Mouse (Mus musculus): ENCODE measurements around the gene Nup85. TPM values are rescaled to one million over a fixed set of nuclear protein-coding genes. Genes with fewer than 3 reads are reported as not detected.

Nup85 gene
- 83.7 and 107 TPM in 2 replicates for polyA plus RNA-seq (2014; fragmentation: Nextera tagmentation; extraction: Ambion mirVana)

GRCm38 (mm10) chr11:115564064-115564809, at the start of gene Nup85:
Gene Nup85 (plus strand): TSS chr11:115564434.
- H3K36me3 ChIP-seq (ENCODE audit: control insufficient read depth, insufficient read depth, low read length) = peaks cover 33% of the 10 kb centered on the region
- H3K9ac ChIP-seq (replicated peaks; ENCODE audit: low read length) = peak within 1 kb of the TSS; percentile 73
- no peaks in the 10 kb centered on the region for H3K27me3 ChIP-seq (ENCODE audit: control insufficient read depth, insufficient read depth, low read length)
- peak; percentile 84 for ATAC-seq (ENCODE audit: low FRiP score, low TSS enrichment)
- DNase-seq = peak; percentile 99
- peak within 1 kb of the TSS; percentile 84 for H3K27ac ChIP-seq (replicated peaks; ENCODE audit: low read depth, low read length)
- peak within 1 kb of the TSS; percentile 73 for H3K4me2 ChIP-seq (ENCODE audit: low read length)
- under 1% methylated on average over 42 of the region's 42 CpGs for WGBS
- H3K9me3 ChIP-seq (ENCODE audit: control insufficient read depth, low read length) = no peaks in the 10 kb centered on the region
- peaks cover 7% of the 10 kb centered on the region; the same call in 1 of the 2 replicates for H3K4me1 ChIP-seq (ENCODE audit: control insufficient read depth, insufficient read depth, low read length)
- peak within 1 kb of the TSS; percentile 75 for H3K4me3 ChIP-seq (replicated peaks; ENCODE audit: low read depth, low read length)

DNA sequence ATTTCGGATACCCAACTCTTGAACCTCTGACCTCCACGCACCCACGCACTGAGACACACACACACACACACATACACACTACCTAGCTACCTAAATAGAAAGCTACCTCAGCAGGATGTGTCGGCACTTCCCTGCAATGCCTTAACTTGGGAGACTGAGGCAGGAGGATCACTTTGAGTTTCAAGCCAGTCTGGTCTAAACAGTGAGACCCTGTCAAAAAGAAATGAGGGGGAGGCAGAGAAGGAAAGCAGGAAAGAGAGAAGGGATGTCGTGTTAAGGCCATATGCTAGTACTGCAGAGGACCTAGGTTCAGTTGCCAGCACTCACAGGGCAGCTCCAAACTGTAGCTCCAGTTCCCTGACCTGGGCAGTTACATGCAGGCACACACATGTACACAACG, 49.2 kb upstream of the Nup85 start:
- WGBS = 71% methylated on average over 6 of the region's 6 CpGs
- no peak for ATAC-seq (ENCODE audit: low FRiP score, low TSS enrichment)
- Histone ChIP-seq H3K9ac (replicated peaks; ENCODE audit: low read length) (no peak overlapping the region), H3K27ac (replicated peaks; ENCODE audit: low read depth, low read length) (no peak overlapping the region), H3K36me3 (ENCODE audit: control insufficient read depth, insufficient read depth, low read length) (no peaks in the 10 kb centered on the region), H3K4me3 (replicated peaks; ENCODE audit: low read depth, low read length) (no peak overlapping the region), H3K4me1 (ENCODE audit: control insufficient read depth, insufficient read depth, low read length) (peaks cover 15% of the 10 kb centered on the region), H3K27me3 (ENCODE audit: control insufficient read depth, insufficient read depth, low read length) (no peaks in the 10 kb centered on the region), H3K4me2 (ENCODE audit: low read length) (no peak overlapping the region), H3K9me3 (ENCODE audit: control insufficient read depth, low read length) (no peaks in the 10 kb centered on the region)
- no peak for DNase-seq

GRCm38 (mm10) chr11:115516942-115517341, 47.3 kb upstream of the Nup85 start:
- no peak for ATAC-seq (ENCODE audit: low FRiP score, low TSS enrichment)
- 86% methylated on average over 5 of the region's 5 CpGs for WGBS

GRCm38 (mm10) chr11:115518693-115519092, 45.5 kb upstream of the Nup85 start:
- Histone ChIP-seq H3K4me3 (replicated peaks; ENCODE audit: low read depth, low read length) (no peak overlapping the region), H3K9me3 (ENCODE audit: control insufficient read depth, low read length) (no peaks in the 10 kb centered on the region), H3K27me3 (ENCODE audit: control insufficient read depth, insufficient read depth, low read length) (no peaks in the 10 kb centered on the region), H3K4me1 (ENCODE audit: control insufficient read depth, insufficient read depth, low read length) (no peaks in the 10 kb centered on the region), H3K27ac (replicated peaks; ENCODE audit: low read depth, low read length) (no peak overlapping the region), H3K36me3 (ENCODE audit: control insufficient read depth, insufficient read depth, low read length) (peaks cover 11% of the 10 kb centered on the region), H3K4me2 (ENCODE audit: low read length) (no peak overlapping the region), H3K9ac (replicated peaks; ENCODE audit: low read length) (no peak overlapping the region)
- ATAC-seq (ENCODE audit: low FRiP score, low TSS enrichment) (no peak), DNase-seq (no peak)
- WGBS = 81% methylated on average over 9 of the region's 9 CpGs

More at GRCm38 (mm10) chr11:115516942-115517341, 47.3 kb upstream of the Nup85 start:
- no peak overlapping the region for H3K4me3 ChIP-seq (replicated peaks; ENCODE audit: low read depth, low read length)
- H3K4me1 ChIP-seq (ENCODE audit: control insufficient read depth, insufficient read depth, low read length) = no peaks in the 10 kb centered on the region
- H3K4me2 ChIP-seq (ENCODE audit: low read length) = no peak overlapping the region
- no peak for DNase-seq
- peaks cover under 1% of the 10 kb centered on the region; the same call in 1 of the 2 replicates for H3K36me3 ChIP-seq (ENCODE audit: control insufficient read depth, insufficient read depth, low read length)
- H3K27me3 ChIP-seq (ENCODE audit: control insufficient read depth, insufficient read depth, low read length) = no peaks in the 10 kb centered on the region
- H3K27ac ChIP-seq (replicated peaks; ENCODE audit: low read depth, low read length) = no peak overlapping the region
- H3K9ac ChIP-seq (replicated peaks; ENCODE audit: low read length) = no peak overlapping the region
- H3K9me3 ChIP-seq (ENCODE audit: control insufficient read depth, low read length) = no peaks in the 10 kb centered on the region

DNA sequence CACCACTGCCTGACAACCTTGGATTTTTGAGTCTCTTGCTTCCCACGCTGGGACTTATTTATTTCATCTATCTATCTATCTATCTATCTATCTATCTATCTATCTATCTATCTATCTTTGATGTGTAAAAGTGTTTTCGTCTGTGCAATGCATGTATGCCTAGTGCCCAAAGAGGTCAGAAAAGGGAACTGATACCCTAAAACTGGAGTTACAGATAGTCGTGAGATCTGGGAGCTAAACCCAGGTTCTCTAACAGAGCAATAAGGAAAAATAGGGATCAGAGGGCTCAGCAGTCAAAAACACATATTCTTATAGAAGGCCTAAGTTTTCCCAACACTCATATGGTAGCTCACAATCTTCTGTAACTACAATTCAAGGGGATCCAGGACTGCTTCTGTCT, 44.7 kb upstream of the Nup85 start:
- ATAC-seq (ENCODE audit: low FRiP score, low TSS enrichment) = no peak
- 92% methylated on average over 3 of the region's 3 CpGs for WGBS
- Histone ChIP-seq H3K9ac (replicated peaks; ENCODE audit: low read length) (no peak overlapping the region), H3K27me3 (ENCODE audit: control insufficient read depth, insufficient read depth, low read length) (no peaks in the 10 kb centered on the region), H3K4me2 (ENCODE audit: low read length) (no peak overlapping the region), H3K9me3 (ENCODE audit: control insufficient read depth, low read length) (no peaks in the 10 kb centered on the region), H3K27ac (replicated peaks; ENCODE audit: low read depth, low read length) (no peak overlapping the region), H3K4me3 (replicated peaks; ENCODE audit: low read depth, low read length) (no peak overlapping the region), H3K4me1 (ENCODE audit: control insufficient read depth, insufficient read depth, low read length) (no peaks in the 10 kb centered on the region), H3K36me3 (ENCODE audit: control insufficient read depth, insufficient read depth, low read length) (peaks cover 19% of the 10 kb centered on the region)
- DNase-seq = no peak

GRCm38 (mm10) chr11:115520218-115520617, 44.0 kb upstream of the Nup85 start:
- Histone ChIP-seq H3K27me3 (ENCODE audit: control insufficient read depth, insufficient read depth, low read length) (no peaks in the 10 kb centered on the region), H3K9ac (replicated peaks; ENCODE audit: low read length) (no peak overlapping the region), H3K36me3 (ENCODE audit: control insufficient read depth, insufficient read depth, low read length) (peaks cover 25% of the 10 kb centered on the region), H3K4me1 (ENCODE audit: control insufficient read depth, insufficient read depth, low read length) (no peaks in the 10 kb centered on the region), H3K9me3 (ENCODE audit: control insufficient read depth, low read length) (no peaks in the 10 kb centered on the region), H3K4me2 (ENCODE audit: low read length) (no peak overlapping the region), H3K4me3 (replicated peaks; ENCODE audit: low read depth, low read length) (no peak overlapping the region), H3K27ac (replicated peaks; ENCODE audit: low read depth, low read length) (no peak overlapping the region)
- no peak for ATAC-seq (ENCODE audit: low FRiP score, low TSS enrichment)
- WGBS = 46% methylated on average over 2 of the region's 2 CpGs
- DNase-seq = no peak

DNA sequence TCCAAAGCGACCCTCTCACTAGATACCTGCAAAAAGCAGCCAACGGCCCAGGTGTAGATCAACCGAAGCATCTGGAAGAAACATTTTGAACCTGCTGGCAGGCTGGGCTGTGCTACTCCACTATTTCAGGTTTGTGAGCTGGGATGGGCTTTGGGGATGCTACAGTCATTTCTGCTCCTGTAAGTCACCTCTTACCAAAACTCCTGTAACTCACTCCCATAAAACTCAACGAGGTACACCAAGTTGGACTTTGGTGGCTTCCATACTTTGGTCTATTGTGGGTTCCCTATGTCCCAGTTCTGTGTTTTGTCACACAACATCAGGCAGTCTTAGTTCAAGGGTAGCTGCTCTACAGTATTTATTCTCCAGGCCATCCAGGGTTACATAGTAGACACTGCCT, 43.2 kb upstream of the Nup85 start:
- Histone ChIP-seq H3K4me1 (ENCODE audit: control insufficient read depth, insufficient read depth, low read length) (no peaks in the 10 kb centered on the region), H3K27ac (replicated peaks; ENCODE audit: low read depth, low read length) (no peak overlapping the region), H3K9ac (replicated peaks; ENCODE audit: low read length) (no peak overlapping the region), H3K36me3 (ENCODE audit: control insufficient read depth, insufficient read depth, low read length) (peaks cover 34% of the 10 kb centered on the region), H3K4me2 (ENCODE audit: low read length) (no peak overlapping the region), H3K4me3 (replicated peaks; ENCODE audit: low read depth, low read length) (no peak overlapping the region), H3K27me3 (ENCODE audit: control insufficient read depth, insufficient read depth, low read length) (no peaks in the 10 kb centered on the region), H3K9me3 (ENCODE audit: control insufficient read depth, low read length) (no peaks in the 10 kb centered on the region)
- WGBS = 90% methylated on average over 4 of the region's 4 CpGs
- ATAC-seq (ENCODE audit: low FRiP score, low TSS enrichment) = no peak
- no peak for DNase-seq

- Histone ChIP-seq H3K9ac (replicated peaks; ENCODE audit: low read length) (no peak overlapping the region), H3K27ac (replicated peaks; ENCODE audit: low read depth, low read length) (no peak overlapping the region), H3K36me3 (ENCODE audit: control insufficient read depth, insufficient read depth, low read length) (peaks cover 45% of the 10 kb centered on the region), H3K4me2 (ENCODE audit: low read length) (no peak overlapping the region), H3K4me1 (ENCODE audit: control insufficient read depth, insufficient read depth, low read length) (no peaks in the 10 kb centered on the region), H3K4me3 (replicated peaks; ENCODE audit: low read depth, low read length) (no peak overlapping the region), H3K9me3 (ENCODE audit: control insufficient read depth, low read length) (no peaks in the 10 kb centered on the region), H3K27me3 (ENCODE audit: control insufficient read depth, insufficient read depth, low read length) (no peaks in the 10 kb centered on the region)
- WGBS = 97% methylated on average over 2 of the region's 2 CpGs
- ATAC-seq (ENCODE audit: low FRiP score, low TSS enrichment) (no peak), DNase-seq (no peak)
Measured at GRCm38 (mm10) chr11:115522238-115522637, 42.0 kb upstream of the Nup85 start.

- no peak overlapping the region for H3K9ac ChIP-seq (replicated peaks; ENCODE audit: low read length)
- no peaks in the 10 kb centered on the region for H3K27me3 ChIP-seq (ENCODE audit: control insufficient read depth, insufficient read depth, low read length)
- peaks cover 50% of the 10 kb centered on the region for H3K36me3 ChIP-seq (ENCODE audit: control insufficient read depth, insufficient read depth, low read length)
- no peaks in the 10 kb centered on the region for H3K9me3 ChIP-seq (ENCODE audit: control insufficient read depth, low read length)
- DNase-seq (no peak), ATAC-seq (ENCODE audit: low FRiP score, low TSS enrichment) (no peak)
- H3K4me3 ChIP-seq (replicated peaks; ENCODE audit: low read depth, low read length) = no peak overlapping the region
- H3K4me1 ChIP-seq (ENCODE audit: control insufficient read depth, insufficient read depth, low read length) = no peaks in the 10 kb centered on the region
- H3K4me2 ChIP-seq (ENCODE audit: low read length) = no peak overlapping the region
- WGBS = 89% methylated on average over 2 of the region's 2 CpGs
- H3K27ac ChIP-seq (replicated peaks; ENCODE audit: low read depth, low read length) = no peak overlapping the region
Measured at GRCm38 (mm10) chr11:115522703-115523102, 41.5 kb upstream of the Nup85 start.
